Mouse (Mus musculus) embryonic facial prominence, embryonic 14.5 days (tissue): ENCODE results near the gene Fzd7. TPM values are rescaled to one million over a fixed set of nuclear protein-coding genes. Genes with fewer than 3 reads are reported as not detected.

Experiments used
- ATAC-seq: fragments of 200-750 bp; cut with Nextera tagmentation; 2 replicates; pipeline ENCODE4 v1.8.0; 2017; ENCODE audit warnings: low read depth, moderate number of reproducible peaks, moderate TSS enrichment
- DNase-seq: peaks from one replicate; pipeline ENCODE4 v3.0.0-alpha.2; 2015; ENCODE audit warnings: low spot score
- H3K27ac ChIP-seq: fragments of 300-500 bp; sonication (generic); replicated peaks from 2 replicates; pipeline ENCODE4 v1.5.1; 2014; ENCODE audit warnings: low read depth, mild to moderate bottlenecking, low read length, moderate library complexity
- H3K27me3 ChIP-seq: fragments of 300-500 bp; sonication (generic); replicated peaks from 2 replicates; pipeline ENCODE4 v1.6.1; 2014; ENCODE audit warnings: low read length; ENCODE audit not compliant: control insufficient read depth, insufficient read depth
- H3K36me3 ChIP-seq: fragments of 300-500 bp; sonication (generic); 2 replicates; pipeline ENCODE4 v1.6.1; 2014; ENCODE audit warnings: low read length, mixed read lengths; ENCODE audit not compliant: control insufficient read depth, insufficient read depth
- H3K4me1 ChIP-seq: fragments of 300-500 bp; sonication (generic); 2 replicates; pipeline ENCODE4 v1.6.1; 2014; ENCODE audit warnings: antibody characterized with exemption, low read length; ENCODE audit not compliant: control insufficient read depth, insufficient read depth
- H3K4me2 ChIP-seq: fragments of 300-500 bp; sonication (generic); 2 replicates; pipeline ENCODE4 v1.6.1; 2014; ENCODE audit warnings: low read depth, mild to moderate bottlenecking, low read length, moderate library complexity, mixed read lengths
- H3K4me3 ChIP-seq: fragments of 300-500 bp; sonication (generic); 2 replicates; pipeline ENCODE4 v1.5.1; 2014; ENCODE audit warnings: low read depth, mild to moderate bottlenecking, low read length
- H3K9ac ChIP-seq: fragments of 300-500 bp; sonication (generic); 2 replicates; pipeline ENCODE4 v1.6.1; 2014; ENCODE audit warnings: low read depth, mild to moderate bottlenecking, low read length, moderate library complexity, mixed read lengths
- H3K9me3 ChIP-seq: fragments of 300-500 bp; sonication (generic); 2 replicates; pipeline ENCODE4 v1.6.1; 2016; ENCODE audit warnings: low read length; ENCODE audit not compliant: control insufficient read depth
- WGBS: fragments of 180-500 bp; shearing (Covaris S2); extraction: QIAGEN DNeasy Blood & Tissue Kit; methylation state at CpG from one replicate; pipeline ENCODE4 v1.1.7; 2014; 5-methylcytosine and 5-hydroxymethylcytosine counted together
- polyA plus RNA-seq: library from polyadenylated mRNA; unstranded; fragments of >200 nt; fragmentation: Nextera tagmentation; extraction: Ambion mirVana; gene quantifications from 2 replicates; pipeline ENCODE4 v1.2.1, GENCODE M21; 2014

Fzd7 gene
- polyA plus RNA-seq, 1 experiment from 2014 or later: 13.8 TPM

GRCm38 (mm10) chr1:59497741-59498613 is 15.8 kb downstream of the Fzd7 start:
- H3K27ac ChIP-seq: no peak overlapping the region
- no peaks in the 10 kb centered on the region for H3K36me3 ChIP-seq
- ATAC-seq: no peak
- H3K4me3 ChIP-seq: no peak overlapping the region
- no peaks in the 10 kb centered on the region for H3K27me3 ChIP-seq
- peaks cover 4% of the 10 kb centered on the region; the same call in 1 of the 2 replicates for H3K4me1 ChIP-seq
- no peak overlapping the region for H3K4me2 ChIP-seq
- H3K9me3 ChIP-seq: no peaks in the 10 kb centered on the region
- H3K9ac ChIP-seq: no peak overlapping the region
- 75% methylated on average over 6 of the region's 6 CpGs for WGBS
- DNase-seq: no peak

DNA sequence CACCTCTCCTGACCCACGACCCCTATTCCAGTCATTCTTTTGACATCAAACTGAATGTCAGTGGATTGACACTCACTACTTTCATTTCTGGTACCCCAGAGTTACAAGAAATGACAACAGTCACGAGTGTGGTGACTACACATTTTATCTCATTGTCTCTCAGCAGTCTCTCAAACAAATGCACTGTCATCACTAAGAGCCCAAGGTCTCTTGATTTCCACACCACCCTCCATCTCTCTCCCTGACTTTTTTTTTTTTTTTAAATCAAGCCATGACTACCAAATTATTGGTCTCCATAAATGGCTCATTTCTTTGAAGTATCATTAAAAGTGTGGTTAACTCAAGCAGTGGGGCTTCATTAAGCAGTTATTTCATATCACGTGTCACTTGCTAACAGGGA is 17.1 kb downstream of the Fzd7 start:
- ATAC-seq: no peak
- Histone ChIP-seq H3K36me3 (no peaks in the 10 kb centered on the region), H3K9me3 (no peaks in the 10 kb centered on the region), H3K4me1 (no peaks in the 10 kb centered on the region), H3K27me3 (no peaks in the 10 kb centered on the region), H3K9ac (no peak overlapping the region), H3K27ac (no peak overlapping the region), H3K4me2 (no peak overlapping the region), H3K4me3 (no peak overlapping the region)
- no peak for DNase-seq
- WGBS: 74% methylated on average over 3 of the region's 3 CpGs

DNA sequence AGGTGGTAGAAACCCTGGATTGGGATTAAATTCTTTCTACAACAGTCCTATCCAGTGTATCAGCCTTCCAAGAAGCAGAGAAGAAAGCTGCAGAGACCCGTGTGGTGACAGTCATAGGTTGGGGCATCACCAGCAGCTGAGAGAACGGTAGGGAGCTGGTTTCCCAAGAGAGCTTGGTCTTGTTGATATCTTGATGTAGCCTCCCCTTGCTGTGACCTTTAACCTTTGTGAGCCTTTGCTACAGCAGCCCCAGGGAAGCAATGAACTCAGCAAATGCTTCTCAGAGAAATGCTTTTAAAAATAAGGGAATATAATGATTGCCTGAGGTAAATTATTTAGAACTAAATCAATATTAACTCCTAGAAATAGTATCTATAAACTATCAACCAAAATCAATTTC is 20.1 kb downstream of the Fzd7 start:
- 47% methylated on average over 2 of the region's 2 CpGs for WGBS
- H3K9me3 ChIP-seq: no peaks in the 10 kb centered on the region
- H3K4me3 ChIP-seq: no peak overlapping the region
- no peak for ATAC-seq
- no peaks in the 10 kb centered on the region for H3K4me1 ChIP-seq
- no peaks in the 10 kb centered on the region for H3K36me3 ChIP-seq
- no peak overlapping the region for H3K27ac ChIP-seq
- H3K9ac ChIP-seq: no peak overlapping the region
- no peak for DNase-seq
- H3K27me3 ChIP-seq: no peaks in the 10 kb centered on the region
- no peak overlapping the region for H3K4me2 ChIP-seq

GRCm38 (mm10) chr1:59503659-59504301 is 21.6 kb downstream of the Fzd7 start:
- ATAC-seq (no peak), DNase-seq (no peak)
- H3K9me3 ChIP-seq: no peaks in the 10 kb centered on the region
- WGBS: 45% methylated on average over 6 of the region's 7 CpGs
- H3K9ac ChIP-seq: no peak overlapping the region
- no peak overlapping the region for H3K4me2 ChIP-seq
- no peak overlapping the region for H3K27ac ChIP-seq
- H3K36me3 ChIP-seq: no peaks in the 10 kb centered on the region
- H3K4me1 ChIP-seq: peaks cover 8% of the 10 kb centered on the region
- no peaks in the 10 kb centered on the region for H3K27me3 ChIP-seq
- H3K4me3 ChIP-seq: no peak overlapping the region

- 70% methylated on average over 2 of the region's 2 CpGs for WGBS
- no peak for ATAC-seq
- H3K4me2 ChIP-seq: no peak overlapping the region
Measured at GRCm38 (mm10) chr1:59504302-59504700, 22.1 kb downstream of the Fzd7 start.

GRCm38 (mm10) chr1:59508463-59509139 is 26.4 kb downstream of the Fzd7 start:
- no peak overlapping the region for H3K4me3 ChIP-seq
- H3K9ac ChIP-seq: no peak overlapping the region
- no peaks in the 10 kb centered on the region for H3K9me3 ChIP-seq
- ATAC-seq (no peak; the same call in none of the 2 replicates), DNase-seq (peak; percentile 86)
- H3K4me2 ChIP-seq: peak overlapping the region; percentile 41
- no peaks in the 10 kb centered on the region for H3K36me3 ChIP-seq
- 0 out of 2 replicates have a peak overlapping the region, but pooled peaks have one; percentile 4 for H3K27ac ChIP-seq
- H3K27me3 ChIP-seq: no peaks in the 10 kb centered on the region
- H3K4me1 ChIP-seq: peaks cover 12% of the 10 kb centered on the region
- 26% methylated on average over 17 of the region's 17 CpGs for WGBS

More at GRCm38 (mm10) chr1:59504302-59504700, 22.1 kb downstream of the Fzd7 start:
- DNase-seq: no peak
- H3K27ac ChIP-seq: no peak overlapping the region
- peaks cover 12% of the 10 kb centered on the region for H3K4me1 ChIP-seq
- H3K9me3 ChIP-seq: no peaks in the 10 kb centered on the region
- no peaks in the 10 kb centered on the region for H3K36me3 ChIP-seq
- no peak overlapping the region for H3K9ac ChIP-seq
- no peak overlapping the region for H3K4me3 ChIP-seq
- no peaks in the 10 kb centered on the region for H3K27me3 ChIP-seq

DNA sequence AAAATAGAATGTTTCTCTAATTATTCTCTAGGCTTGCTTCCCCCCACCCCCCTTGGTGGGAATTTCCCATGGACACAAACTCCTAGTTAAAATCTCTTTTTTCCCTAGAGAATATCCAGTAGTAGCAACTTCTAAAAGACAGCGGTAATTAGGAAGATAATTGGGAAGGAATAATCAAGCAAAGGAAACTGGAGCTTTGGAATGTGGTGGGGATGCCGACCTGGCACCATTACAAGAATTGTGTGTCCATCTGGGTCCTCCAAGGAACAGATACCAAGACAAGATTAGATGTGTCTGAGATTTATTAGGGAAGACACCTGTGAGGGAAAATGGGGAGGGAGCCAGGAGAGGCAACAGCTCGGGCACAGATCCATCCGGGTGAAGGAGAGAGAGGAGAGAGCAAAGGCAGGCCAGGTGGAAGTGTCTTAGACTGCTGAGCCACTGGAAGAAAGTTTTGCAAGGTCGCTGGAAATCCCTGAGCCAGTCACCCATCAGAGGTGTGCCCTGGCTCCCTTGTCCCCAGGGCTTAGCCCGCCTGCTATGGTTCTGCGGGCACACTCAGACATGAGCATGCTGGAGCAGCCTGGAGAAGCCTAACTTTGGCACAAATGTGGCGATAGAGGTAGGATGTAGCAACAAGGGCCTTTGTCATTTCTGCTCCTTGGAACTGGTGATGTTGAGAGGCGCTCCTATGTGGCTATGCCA is 29.5 kb downstream of the Fzd7 start:
- no peaks in the 10 kb centered on the region for H3K36me3 ChIP-seq
- no peaks in the 10 kb centered on the region for H3K27me3 ChIP-seq
- H3K27ac ChIP-seq: no peak overlapping the region
- H3K4me1 ChIP-seq: peaks cover 24% of the 10 kb centered on the region
- 56% methylated on average over 9 of the region's 9 CpGs for WGBS
- H3K4me2 ChIP-seq: no peak overlapping the region
- no peak overlapping the region for H3K9ac ChIP-seq
- H3K9me3 ChIP-seq: no peaks in the 10 kb centered on the region
- H3K4me3 ChIP-seq: no peak overlapping the region
- DNase-seq (no peak), ATAC-seq (no peak)
